Mouse (Mus musculus) small intestine, adult 2 months (tissue): ENCODE results near the gene Armh3.

Source experiments
- CTCF ChIP-seq: fragments of 200-500 bp; IDR thresholded peaks from 2 replicates; pipeline ENCODE4 v1.5.1; 2012; ENCODE audit warnings: low read depth, mild to moderate bottlenecking, control low read depth, inconsistent platforms, low read length, moderate library complexity, mixed read lengths; ENCODE audit not compliant: insufficient replicate concordance, insufficient read length; ENCODE audit errors: extremely low read depth
- POLR2A ChIP-seq: fragments of 200-500 bp; IDR thresholded peaks from 2 replicates; pipeline ENCODE4 v1.6.1; 2012; ENCODE audit warnings: low read depth, mild to moderate bottlenecking, control low read depth, inconsistent platforms, low read length, moderate library complexity

DNA sequence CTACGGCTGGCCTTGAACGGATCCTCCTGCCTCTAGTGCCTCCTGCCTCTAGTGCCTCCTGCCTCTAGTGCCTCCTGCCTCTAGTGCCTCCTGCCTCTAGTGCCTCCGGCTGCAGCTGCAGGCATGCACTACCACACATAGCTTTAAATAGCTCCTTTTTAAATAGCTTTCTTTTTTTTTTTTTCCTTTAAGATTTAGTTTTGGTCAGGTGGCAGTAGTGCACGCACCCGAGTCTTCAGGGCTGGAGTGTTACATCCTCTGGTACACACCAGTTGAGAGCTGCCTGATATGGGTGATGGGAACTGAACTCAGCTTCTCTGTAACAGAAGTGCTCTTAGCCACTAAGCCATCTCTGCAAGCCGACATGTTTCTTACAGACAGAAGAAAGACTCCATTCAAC lies 49.1 kb downstream of the Armh3 start:
- TF ChIP-seq POLR2A (no peak), CTCF (no peak)
